Mouse (Mus musculus) thymus, adult 2 months (tissue): ENCODE measurements around the gene Aim2. TPM values are rescaled to one million over a fixed set of nuclear protein-coding genes. Genes with fewer than 3 reads are reported as not detected.

Experiments
- DNase-seq: peaks from one replicate; pipeline ENCODE4 v3.0.0; 2021
- H3K27ac ChIP-seq: fragments of 200-500 bp; 2 replicates; pipeline ENCODE4 v1.5.1; 2012; ENCODE audit warnings: low read length, control low read depth; ENCODE audit not compliant: control insufficient read depth, insufficient read depth
- H3K27me3 ChIP-seq: fragments of 200-500 bp; 2 replicates; pipeline ENCODE4 v1.6.1; 2012; ENCODE audit warnings: mild to moderate bottlenecking, low read length, moderate library complexity, mixed read lengths; ENCODE audit not compliant: control insufficient read depth, insufficient read depth
- H3K36me3 ChIP-seq: fragments of 200-500 bp; 2 replicates; pipeline ENCODE4 v1.6.1; 2012; ENCODE audit warnings: mild to moderate bottlenecking, low read length, moderate library complexity; ENCODE audit not compliant: control insufficient read depth, insufficient read depth
- H3K4me1 ChIP-seq: fragments of 200-500 bp; replicated peaks from 2 replicates; pipeline ENCODE4 v1.6.1; 2012; ENCODE audit warnings: low read length; ENCODE audit not compliant: control insufficient read depth, insufficient read depth
- H3K4me3 ChIP-seq: fragments of 200-500 bp; 2 replicates; pipeline ENCODE4 v1.5.1; 2012; ENCODE audit warnings: mild to moderate bottlenecking, low read length, control low read depth, moderate library complexity; ENCODE audit not compliant: control insufficient read depth, insufficient read depth
- CTCF ChIP-seq: fragments of 200-500 bp; IDR thresholded peaks from 2 replicates; pipeline ENCODE4 v1.5.1; 2012; ENCODE audit warnings: mild to moderate bottlenecking, control low read depth, low read length, moderate library complexity, borderline replicate concordance; ENCODE audit not compliant: control insufficient read depth, poor library complexity, insufficient read depth; ENCODE audit errors: extremely low read depth
- POLR2A ChIP-seq: fragments of 200-500 bp; IDR thresholded peaks from 2 replicates; pipeline ENCODE4 v1.6.1; 2012; ENCODE audit warnings: mild to moderate bottlenecking, low read length, control low read depth, moderate library complexity; ENCODE audit not compliant: control insufficient read depth, poor library complexity, insufficient read depth; ENCODE audit errors: extremely low read depth
- WGBS: fragments of 180-500 bp; shearing (Covaris S2); methylation state at CpG from one replicate; pipeline ENCODE4 v1.1.7; 2018; 5-methylcytosine and 5-hydroxymethylcytosine counted together
- polyA plus RNA-seq: library from polyadenylated mRNA; depleted of rRNA; stranded (reverse); fragments of >200 nt; gene quantifications from 2 replicates; pipeline ENCODE4 v1.2.3, GENCODE M21; 2012

Aim2 gene
- polyA plus RNA-seq, 1 experiment: 7.4 TPM

DNA sequence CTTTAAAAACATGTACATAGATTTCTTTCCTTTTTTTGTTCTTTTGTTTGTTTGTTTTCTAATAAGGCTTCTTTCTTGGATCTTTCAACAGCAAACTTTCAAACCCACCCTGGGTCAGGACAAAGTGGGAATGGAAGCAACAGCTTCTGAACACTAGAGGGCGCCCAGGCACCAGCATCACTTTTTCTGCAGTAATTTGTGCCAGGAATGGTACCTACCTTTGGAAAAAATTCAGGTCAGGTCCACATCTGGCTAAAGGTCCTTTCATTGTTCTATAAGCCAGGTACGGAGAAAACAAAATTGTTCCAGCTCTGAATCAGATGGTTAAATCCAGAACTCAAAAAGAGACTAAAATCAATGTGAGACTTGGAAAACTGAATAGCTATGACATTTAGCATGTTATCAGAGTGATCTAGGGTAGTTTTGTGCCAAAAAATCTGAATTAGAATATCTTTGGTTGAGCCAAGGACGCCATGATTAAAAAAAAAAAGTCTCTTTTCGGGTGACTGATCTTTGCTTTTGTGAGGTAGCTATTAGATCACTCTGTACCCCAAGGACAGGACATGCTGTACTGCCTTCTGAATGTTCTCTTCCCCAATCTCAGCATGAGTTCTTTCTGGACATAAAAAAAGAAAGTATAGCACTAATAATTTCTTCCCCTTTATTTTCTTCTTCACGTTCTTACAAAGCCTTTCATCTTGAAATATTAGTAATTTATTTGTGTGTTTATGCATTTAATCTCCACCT, 26.7 kb upstream of the Aim2 start:
- Histone ChIP-seq H3K27ac (no peak overlapping the region), H3K27me3 (no peaks in the 10 kb centered on the region), H3K4me1 (no peaks in the 10 kb centered on the region), H3K4me3 (no peak overlapping the region), H3K36me3 (no peaks in the 10 kb centered on the region)
- 39% methylated on average over 5 of the region's 5 CpGs for WGBS
- DNase-seq: peak; percentile 8
- no peak for TF ChIP-seq POLR2A
- no peak for TF ChIP-seq CTCF

DNA sequence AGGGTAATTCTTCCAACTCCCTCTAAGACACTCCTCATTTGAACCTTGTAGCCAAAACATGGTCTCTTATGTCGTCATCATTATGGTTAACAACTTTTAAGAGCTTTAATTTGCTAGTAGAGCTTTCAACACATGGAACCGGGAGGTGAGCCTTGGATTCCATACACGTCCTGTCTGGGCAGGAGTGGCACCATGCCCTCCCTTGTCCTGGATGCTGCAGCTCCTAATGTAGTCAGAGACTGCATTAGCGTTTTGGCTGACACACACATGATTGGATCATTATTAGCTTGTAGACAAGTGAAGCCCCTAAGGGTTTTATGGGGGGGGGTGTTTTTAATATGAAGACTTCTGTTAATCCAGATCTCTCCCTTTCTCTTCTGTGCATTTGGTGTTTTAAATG, 25.7 kb upstream of the Aim2 start:
- no peaks in the 10 kb centered on the region for H3K36me3 ChIP-seq
- no peak for TF ChIP-seq POLR2A
- no peak for TF ChIP-seq CTCF
- no peaks in the 10 kb centered on the region for H3K4me1 ChIP-seq
- 75% methylated on average over 4 of the region's 4 CpGs for WGBS
- H3K27me3 ChIP-seq: no peaks in the 10 kb centered on the region
- DNase-seq: no peak
- no peak overlapping the region for H3K27ac ChIP-seq
- no peak overlapping the region for H3K4me3 ChIP-seq

DNA sequence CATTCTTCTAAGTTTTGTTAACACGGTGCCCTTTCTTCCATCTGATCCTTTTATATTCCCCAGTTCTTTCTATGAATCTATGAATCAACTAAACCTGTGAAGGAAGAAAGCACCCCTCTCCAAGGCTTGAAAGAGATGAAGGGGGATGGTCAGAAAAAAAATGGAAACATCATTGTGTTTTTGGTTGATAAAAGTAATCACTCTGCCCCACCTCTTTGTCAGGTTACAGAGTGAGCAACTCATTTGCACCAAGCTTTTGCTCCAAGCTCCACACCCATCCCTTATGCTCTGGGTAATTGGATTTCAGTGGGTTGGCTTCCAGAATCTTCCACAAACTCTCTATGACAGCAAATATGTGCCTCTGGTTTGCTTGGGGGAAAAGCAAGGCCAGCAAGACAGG, 25.3 kb upstream of the Aim2 start:
- Histone ChIP-seq H3K36me3 (no peaks in the 10 kb centered on the region), H3K27ac (no peak overlapping the region), H3K4me1 (no peaks in the 10 kb centered on the region), H3K27me3 (no peaks in the 10 kb centered on the region), H3K4me3 (no peak overlapping the region)
- 98% methylated on average over 1 of the region's 1 CpGs for WGBS
- TF ChIP-seq POLR2A: no peak
- no peak for TF ChIP-seq CTCF
- DNase-seq: no peak

DNA sequence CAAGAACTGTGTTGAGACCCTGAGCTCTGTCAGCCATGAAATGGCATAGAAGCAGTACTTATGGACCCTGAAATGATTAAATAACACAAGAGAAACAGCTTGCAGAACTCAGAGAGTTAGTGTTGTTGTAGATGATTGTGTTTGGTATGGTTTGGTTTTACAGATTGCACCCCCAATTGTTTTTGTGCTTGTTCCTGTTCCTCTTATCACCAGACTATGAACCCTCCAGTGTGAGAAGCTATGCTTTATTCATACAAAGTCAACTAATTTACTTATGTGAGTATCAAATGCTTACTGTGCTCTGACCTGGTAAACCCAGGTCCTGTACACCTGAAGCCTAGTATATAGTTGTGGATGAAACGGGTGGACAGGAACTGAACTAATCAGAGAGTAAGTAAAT, 24.1 kb upstream of the Aim2 start:
- Histone ChIP-seq H3K27ac (no peak overlapping the region), H3K4me1 (no peaks in the 10 kb centered on the region), H3K27me3 (no peaks in the 10 kb centered on the region), H3K36me3 (no peaks in the 10 kb centered on the region), H3K4me3 (no peak overlapping the region)
- no peak for TF ChIP-seq CTCF
- TF ChIP-seq POLR2A: no peak
- WGBS: 80% methylated on average over 1 of the region's 1 CpGs
- no peak for DNase-seq

DNA sequence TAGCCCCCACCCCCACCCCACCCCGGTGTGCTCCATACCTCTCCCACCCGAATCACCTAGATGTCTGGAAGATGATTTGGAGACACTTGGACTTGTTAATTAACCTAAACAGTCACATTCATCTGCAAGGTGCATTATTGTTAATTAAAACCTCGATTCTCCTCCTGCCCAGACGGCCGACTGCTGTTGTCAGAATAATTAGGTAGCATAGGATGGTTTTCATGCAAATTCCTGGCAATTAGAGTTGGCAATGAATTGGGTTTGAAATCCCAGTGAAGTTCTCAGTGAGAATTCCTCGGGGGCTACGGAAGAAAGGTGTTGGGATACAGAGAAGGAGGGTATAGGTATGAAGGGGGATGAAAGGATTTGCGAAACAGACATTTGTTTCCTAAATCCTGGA, 22.2 kb upstream of the Aim2 start:
- TF ChIP-seq CTCF (no peak), POLR2A (no peak)
- DNase-seq: no peak
- Histone ChIP-seq H3K27ac (no peak overlapping the region), H3K27me3 (no peaks in the 10 kb centered on the region), H3K4me3 (no peak overlapping the region), H3K4me1 (no peaks in the 10 kb centered on the region), H3K36me3 (no peaks in the 10 kb centered on the region)
- WGBS: 82% methylated on average over 8 of the region's 8 CpGs

DNA sequence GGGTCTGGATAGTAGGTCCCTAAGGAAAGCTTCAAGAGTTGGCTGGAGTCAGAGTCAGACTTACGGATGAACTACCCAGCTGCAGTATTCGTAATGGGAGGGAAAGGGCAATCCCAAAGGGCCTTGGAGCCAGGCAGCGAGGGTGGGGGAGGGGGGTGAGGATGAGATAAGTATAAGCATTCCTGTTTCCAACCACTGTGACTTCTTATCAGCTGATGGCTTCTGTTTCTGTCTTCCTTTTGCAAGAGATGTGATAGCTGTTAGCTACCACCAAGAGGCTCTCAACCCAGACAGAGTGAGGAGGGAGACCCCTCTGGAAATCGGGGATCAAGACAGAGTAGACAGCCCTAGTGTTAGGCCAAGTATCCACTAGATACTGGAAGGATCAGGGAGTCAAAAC, 21.5 kb upstream of the Aim2 start:
- Histone ChIP-seq H3K27ac (no peak overlapping the region), H3K4me1 (no peaks in the 10 kb centered on the region), H3K4me3 (no peak overlapping the region), H3K27me3 (no peaks in the 10 kb centered on the region), H3K36me3 (no peaks in the 10 kb centered on the region)
- DNase-seq: no peak
- TF ChIP-seq CTCF (no peak), POLR2A (no peak)
- WGBS: 56% methylated on average over 4 of the region's 4 CpGs

DNA sequence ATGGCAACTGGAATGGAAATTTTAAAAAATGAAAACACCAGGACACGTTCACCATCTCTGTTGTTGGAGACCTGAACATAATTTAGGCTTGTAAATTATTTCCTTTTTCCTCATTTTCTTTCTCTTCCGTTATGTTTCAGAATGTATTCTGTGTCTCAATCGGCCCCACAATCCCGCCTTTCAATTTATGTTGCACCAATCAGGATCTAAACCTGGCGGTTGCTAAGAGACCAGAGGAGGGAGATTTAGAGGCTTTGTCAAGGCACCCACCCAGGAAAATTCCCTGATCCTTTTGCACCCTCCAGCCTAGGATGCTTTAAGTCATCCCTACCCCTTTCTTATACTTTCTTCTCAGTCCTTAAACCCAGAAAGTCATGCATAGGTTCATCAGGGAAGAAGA, 20.9 kb upstream of the Aim2 start:
- TF ChIP-seq CTCF (no peak), POLR2A (no peak)
- H3K36me3 ChIP-seq: no peaks in the 10 kb centered on the region
- H3K27ac ChIP-seq: no peak overlapping the region
- DNase-seq: no peak
- no peaks in the 10 kb centered on the region for H3K27me3 ChIP-seq
- no peak overlapping the region for H3K4me3 ChIP-seq
- H3K4me1 ChIP-seq: no peaks in the 10 kb centered on the region
- WGBS: 83% methylated on average over 5 of the region's 5 CpGs
